Mouse (Mus musculus) layer of hippocampus, postnatal 25 days (tissue): ENCODE measurements at regions not wholly inside any gene's neighbourhood (a gene's known extent, or its start where the extent isn't known, plus 50 kb on each side); places are given as distances from the start of the nearest gene placed in this dataset.

Experiments
- DNase-seq, 2 experiments: peaks; one replicate each; pipeline ENCODE4 v3.0.0; 2022; ENCODE audit warnings: mixed read lengths in 2 of 2, low spot score in 1 of 2; ENCODE audit errors: extremely low spot score in 1 of 2

DNA sequence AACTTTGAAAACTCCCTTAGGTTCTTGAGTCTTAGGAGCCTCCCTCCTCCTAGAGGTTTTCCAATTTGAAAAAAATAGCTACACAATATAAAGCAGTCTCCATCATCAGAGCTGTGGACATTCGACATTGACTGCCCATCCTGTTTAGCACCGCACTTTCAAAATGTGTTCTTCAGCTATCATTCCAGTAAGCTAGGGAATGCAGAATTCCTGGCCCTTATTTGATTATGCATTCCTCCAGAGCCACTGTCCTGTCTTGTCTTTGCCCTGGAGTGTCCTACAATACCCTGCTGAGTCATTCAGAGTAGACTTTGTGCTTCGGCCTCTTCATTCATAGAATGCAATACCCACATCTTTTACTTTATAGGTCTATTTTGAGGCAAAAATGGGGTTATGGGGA lies 267.0 kb upstream of the Hnrnpa3 start:
- DNase-seq = no peak

DNA sequence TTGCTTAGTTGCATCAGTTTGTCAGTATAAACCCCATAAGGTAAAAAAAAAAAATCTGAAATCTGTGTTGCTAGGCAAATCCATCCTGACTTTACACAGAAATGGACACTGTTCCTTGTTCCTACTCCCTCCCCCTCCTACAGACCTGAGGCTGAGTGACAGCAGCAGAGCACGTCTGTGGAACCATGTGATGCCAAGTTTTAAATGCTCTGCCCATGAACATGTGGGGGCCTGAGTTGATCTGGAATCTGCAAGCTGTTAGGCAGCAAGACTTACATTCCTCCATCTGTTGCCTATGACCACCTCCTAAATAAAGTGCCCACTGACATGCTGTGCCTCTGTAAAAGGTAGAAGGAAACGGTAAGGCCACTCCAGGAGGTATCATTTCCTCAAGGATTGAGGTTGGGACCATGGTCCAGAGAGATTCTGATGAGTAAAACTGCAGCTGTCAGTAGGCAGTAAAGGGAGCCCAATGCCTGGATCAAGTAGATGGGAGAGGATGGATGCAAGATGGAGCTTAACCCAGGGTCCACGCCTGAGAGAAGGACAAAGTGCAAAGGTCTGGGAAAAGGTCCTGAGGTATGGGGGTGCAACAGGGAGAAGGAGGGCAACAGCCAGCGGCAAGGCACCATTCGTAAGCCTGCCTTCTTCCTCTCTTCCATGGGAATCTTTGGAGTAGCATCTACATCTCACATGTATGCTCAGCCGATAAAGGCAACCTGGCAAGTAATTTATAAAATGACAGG lies 264.0 kb upstream of the Hnrnpa3 start:
- DNase-seq = no peak

DNA sequence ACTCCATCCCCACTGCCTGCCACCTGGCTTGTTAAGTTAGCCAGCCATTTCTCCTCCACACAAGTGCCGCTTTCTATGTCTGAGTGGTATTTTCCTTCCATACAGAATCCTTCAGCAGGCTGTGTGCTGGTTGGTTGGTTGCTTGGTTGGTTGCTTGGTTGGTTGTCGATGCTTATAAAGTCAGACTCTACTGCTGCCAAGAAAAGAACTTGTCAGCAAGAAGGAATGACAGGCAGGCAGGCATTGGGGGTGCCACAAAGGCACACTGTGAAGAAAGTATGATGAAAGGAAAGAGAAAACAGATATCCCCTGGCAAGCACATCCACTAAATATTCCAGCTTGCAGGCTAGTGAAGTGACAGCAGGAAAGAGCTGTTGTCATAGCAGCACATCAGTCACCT lies 263.0 kb upstream of the Hnrnpa3 start:
- DNase-seq = no peak

DNA sequence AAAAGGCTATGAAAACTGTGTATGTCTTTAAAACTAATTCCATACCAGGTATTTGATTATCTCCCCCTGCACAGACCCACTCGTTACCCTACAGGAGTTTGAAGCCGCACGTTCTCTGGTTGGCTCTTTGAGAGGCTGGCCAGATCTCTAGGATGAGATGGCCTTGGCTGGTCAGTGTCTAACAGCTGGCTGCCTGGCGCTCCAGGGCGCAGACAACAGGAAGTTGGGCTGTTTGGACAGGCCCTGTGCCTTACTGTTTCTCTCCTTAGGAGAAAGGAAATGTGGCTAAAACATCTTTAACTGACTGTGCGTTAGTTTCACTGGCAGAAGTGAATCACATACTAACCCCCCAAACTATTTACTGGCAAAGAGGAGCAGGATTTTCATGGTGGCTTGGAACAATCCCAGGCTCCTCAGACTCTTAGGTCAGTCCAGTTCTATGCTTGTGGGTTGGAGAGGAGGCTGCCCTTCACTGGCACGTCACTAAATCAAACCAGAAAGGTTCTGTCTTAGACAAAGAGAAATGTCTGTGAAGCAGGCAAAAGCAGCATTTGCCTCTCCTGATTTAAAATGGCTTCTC lies 258.7 kb upstream of the Hnrnpa3 start:
- no peak for DNase-seq

DNA sequence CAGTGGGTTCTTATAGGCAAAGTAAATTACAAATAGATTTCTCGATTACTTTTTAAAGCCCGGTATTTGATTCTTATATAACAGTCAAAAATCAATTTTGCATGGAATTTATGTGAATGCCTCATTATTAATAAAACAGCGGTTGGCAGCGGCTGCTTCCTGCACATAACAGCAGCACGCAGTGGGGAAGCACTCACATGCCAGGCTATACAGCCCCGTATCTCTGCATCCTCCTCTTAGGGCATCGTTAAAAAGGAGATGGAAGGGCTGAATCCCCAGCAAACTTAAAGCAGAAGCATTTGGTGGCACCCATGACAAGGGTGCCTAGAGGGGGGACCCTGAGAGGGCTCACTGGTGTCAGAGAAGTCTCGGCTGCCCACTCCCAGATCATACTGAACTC lies 255.3 kb upstream of the Hnrnpa3 start:
- DNase-seq = no peak

- no peak for DNase-seq
These were observed 253.4 kb upstream of the Hnrnpa3 start for GRCm38 (mm10) chr2:75405524-75406214.

GRCm38 (mm10) chr2:75406721-75407455 lies 252.2 kb upstream of the Hnrnpa3 start:
- DNase-seq = no peak

DNA sequence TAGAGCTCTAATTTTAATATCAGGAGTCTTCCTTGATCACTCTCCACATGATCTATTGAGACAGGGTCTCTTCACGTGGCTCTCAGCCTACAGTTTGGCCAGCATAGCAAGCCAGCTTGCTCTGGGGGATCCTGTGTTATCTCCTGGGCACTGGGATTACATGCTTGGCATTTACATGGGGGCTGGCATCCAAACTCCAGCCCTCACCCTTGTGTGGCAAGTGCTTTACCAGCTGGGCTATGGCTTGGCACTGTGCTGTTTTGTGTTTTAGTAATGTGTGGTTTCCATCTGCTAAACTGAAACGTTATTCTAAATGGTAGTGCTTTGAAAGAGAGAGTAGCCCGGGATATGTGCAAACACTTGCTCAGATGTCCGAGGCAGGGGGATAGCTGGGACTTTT lies 251.5 kb upstream of the Hnrnpa3 start:
- DNase-seq = no peak

DNA sequence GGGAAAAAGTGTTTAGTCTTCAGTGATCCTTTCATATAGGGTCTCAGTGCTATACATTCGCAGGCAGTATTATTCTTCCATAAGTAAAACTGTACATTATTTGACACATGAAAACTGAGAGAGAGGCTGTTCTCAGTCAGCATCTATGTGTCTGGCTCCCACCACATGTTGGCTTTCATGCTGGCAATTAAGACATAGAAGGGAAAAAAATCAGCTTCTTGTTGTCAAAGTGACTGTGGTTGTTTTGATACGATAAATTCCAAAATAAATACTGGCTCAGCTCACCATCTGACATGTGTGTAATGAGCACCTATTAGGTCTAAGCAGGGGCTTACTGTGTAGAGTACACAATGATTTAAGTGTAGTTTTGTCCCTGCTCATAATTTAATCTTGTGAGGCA lies 251.0 kb upstream of the Hnrnpa3 start:
- DNase-seq = no peak

GRCm38 (mm10) chr2:75409806-75410205 lies 249.3 kb upstream of the Hnrnpa3 start:
- no peak for DNase-seq

DNA sequence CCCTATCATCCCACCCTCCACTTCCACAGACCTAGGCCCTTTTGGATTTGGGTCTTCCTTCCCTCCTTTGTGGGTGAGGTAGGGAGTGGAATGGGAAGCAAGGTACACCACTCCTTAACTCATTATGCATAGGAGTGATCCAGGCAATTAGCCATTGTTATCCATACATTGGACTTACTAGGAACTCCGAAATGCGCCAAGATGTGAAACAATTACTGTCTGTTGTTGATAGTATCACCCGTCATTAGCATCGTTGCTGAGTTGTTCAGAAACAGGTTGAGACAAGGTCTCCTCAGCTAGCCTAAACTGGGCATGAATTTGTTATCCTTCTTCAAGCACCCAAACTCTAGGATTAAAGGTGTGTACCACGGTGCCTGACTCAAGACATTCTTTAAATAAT lies 246.3 kb upstream of the Hnrnpa3 start:
- DNase-seq = no peak

- DNase-seq = no peak
These were observed 240.4 kb upstream of the Hnrnpa3 start for GRCm38 (mm10) chr2:75418689-75419088.

DNA sequence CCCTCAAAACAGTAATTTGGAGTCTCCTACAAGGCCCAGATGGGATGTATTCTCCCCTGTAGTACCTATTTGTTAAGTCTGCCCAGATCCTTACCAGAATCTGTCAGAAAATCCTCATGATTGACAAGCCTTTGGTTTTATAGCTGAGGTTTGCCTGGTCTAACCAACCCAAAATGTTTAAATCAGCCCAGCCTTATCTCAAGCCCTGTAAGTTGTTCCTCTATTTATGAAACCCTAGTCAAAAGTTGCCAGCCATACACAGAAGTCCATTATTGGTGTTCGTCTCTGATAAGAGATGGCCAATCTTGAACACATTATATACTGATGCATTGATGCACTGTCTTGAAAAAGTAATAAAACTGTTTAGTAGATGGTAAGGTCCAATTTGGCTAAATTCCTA lies 239.9 kb upstream of the Hnrnpa3 start:
- DNase-seq = no peak

DNA sequence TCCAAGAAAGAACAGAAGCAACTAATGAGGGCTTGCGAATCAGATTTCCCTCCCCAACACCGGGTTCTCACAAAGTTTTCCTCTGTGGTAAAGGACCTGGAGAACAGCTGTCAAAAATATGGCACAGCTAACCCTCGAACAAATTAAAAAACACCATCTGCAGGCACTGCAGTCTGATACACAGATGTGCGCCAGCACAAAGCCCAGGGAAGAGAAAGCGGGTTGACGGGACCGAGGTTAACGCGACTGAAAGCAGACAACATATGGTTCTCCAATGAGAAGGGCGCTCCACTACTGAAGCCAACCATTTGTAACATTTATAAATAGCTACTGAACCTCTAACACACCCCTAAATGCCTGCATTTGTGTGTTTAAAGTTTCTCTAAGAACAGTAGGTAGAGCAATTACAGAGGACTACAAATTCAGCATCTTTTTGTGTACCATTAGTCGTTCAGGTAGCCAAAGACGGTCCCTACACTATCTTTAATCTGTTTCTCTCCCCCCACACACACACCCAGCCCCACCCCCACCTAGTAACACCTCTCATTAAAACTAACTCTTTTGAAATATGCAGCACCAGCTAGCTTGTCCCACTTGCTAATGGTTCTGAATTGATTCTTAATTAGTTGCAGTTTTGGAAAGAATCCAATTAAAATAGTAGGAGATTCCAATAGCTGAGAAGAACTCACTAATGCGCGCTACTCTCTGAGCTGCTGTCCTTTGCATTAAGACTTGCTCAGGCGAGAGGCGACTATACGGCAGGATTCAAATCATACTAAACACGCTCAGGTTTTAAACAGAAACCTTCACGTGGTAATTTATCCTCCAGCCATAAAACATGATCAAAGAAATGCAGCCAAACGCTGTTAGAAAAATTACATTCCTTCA lies 236.0 kb upstream of the Hnrnpa3 start:
- no peak for DNase-seq

- no peak for DNase-seq
These were observed 235.2 kb upstream of the Hnrnpa3 start for GRCm38 (mm10) chr2:75423872-75424271.

DNA sequence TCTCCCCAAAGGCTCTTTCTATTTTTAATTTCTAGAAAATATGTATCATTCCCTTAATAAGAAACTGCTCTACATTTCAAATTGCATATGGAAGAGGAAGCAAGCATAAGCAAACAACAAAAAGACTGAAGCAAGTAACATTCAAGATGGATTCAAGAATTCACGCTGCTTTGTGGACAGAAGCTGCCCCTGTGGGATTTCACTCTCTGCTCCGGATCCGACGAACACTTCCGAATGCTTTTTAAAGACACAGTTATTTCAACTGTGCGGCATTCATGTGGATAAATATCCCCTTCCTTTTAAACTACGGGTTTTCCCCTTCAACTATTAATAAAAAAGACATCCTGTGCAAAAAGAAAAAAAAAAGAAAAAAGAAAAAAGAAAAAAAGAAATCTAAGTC lies 234.7 kb upstream of the Hnrnpa3 start:
- DNase-seq = no peak

DNA sequence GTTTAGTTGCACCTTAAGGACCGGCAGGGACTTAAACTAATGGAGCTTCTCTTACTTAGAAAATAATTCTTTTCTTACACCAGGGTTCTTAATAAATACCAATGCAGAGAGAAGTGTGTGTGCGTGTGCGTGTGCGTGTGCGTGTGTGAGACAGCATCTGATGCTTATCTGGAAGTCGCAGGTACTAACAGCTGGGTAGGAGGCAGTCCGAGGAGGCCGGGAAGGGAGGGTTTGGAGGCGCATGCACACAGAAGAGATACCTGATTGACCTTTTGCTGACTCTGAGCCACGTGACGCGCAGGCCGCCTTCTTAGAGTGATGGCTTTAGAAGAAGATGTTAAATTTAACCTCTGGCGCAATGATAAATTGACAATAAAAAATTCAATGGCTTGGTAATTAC lies 234.2 kb upstream of the Hnrnpa3 start:
- DNase-seq = no peak

DNA sequence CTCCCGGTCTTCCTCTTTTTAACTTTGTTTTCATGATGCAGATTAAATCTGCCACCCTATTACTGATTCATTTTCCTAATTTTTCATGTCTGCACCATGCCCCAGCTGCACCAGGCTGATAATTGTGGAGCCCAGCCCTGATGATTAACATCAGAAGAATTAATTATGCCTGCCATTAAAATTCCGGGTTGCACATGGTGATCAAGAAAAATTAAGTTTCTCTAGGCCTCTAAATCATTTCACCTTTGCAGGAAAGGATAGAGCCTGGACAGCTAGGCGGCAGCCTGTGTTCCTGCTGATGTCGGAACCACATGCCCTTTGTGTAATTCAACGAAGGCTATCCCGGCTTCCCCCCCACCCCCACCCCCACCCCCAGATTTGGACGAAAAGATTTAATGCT lies 233.7 kb upstream of the Hnrnpa3 start:
- DNase-seq = no peak

- DNase-seq = no peak
These were observed 233.3 kb upstream of the Hnrnpa3 start for GRCm38 (mm10) chr2:75425791-75426190.

DNA sequence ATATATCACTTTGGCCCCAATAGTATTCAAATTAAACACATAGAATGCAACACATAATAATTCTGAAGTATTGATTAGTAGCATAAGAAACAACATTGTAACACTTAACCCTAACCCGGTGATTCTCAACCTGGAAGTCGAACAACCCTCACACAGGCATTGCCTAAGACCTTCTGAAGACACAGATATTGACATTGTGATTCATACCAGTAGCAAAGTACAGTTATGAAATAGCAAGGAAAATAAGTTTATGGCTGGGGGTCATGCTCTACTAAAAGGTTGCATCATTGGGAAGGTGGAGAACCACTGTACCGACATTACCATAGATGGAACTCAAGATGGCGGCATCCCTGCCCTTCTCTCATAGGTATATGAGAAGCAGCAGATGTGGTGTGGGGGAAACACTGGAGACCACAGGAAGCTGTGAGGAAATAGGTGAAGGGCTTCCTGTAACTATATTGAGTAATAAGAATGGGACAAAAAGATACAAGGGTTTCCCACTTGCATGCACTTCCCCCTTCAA lies 231.1 kb upstream of the Hnrnpa3 start:
- DNase-seq = no peak
